Mouse (Mus musculus) kidney, adult 11 months (tissue): ENCODE measurements around the gene Ern1.
"Not testable (repeated sequence)": the region's sequence is repeated elsewhere in the genome, so short reads cannot be mapped to it uniquely, and the experiment has no call there.

Experiments
- DNase-seq: peaks from one replicate; pipeline ENCODE4 v3.0.0; 2022

Gene Ern1

GRCm38 (mm10) chr11:106479619-106480529, 7.8 kb downstream of the Ern1 start:
- no peak for DNase-seq

- DNase-seq, result no peak
These were observed 8.9 kb downstream of the Ern1 start for GRCm38 (mm10) chr11:106478745-106479144.

- DNase-seq, result no peak
These were observed 10.0 kb downstream of the Ern1 start for GRCm38 (mm10) chr11:106477505-106478160.

- no peak for DNase-seq
These were observed 12.3 kb downstream of the Ern1 start for GRCm38 (mm10) chr11:106475309-106475708.

- DNase-seq, result no peak
These were observed 16.0 kb downstream of the Ern1 start for GRCm38 (mm10) chr11:106471629-106472028.

- DNase-seq, result no peak
These were observed 19.1 kb downstream of the Ern1 start for GRCm38 (mm10) chr11:106468509-106468908.

GRCm38 (mm10) chr11:106465932-106466331, 21.7 kb downstream of the Ern1 start:
- no peak for DNase-seq

GRCm38 (mm10) chr11:106465545-106465903, 22.1 kb downstream of the Ern1 start:
- no peak for DNase-seq

GRCm38 (mm10) chr11:106464681-106465544, 22.7 kb downstream of the Ern1 start:
- DNase-seq, result no peak

- DNase-seq, result no peak
These were observed 23.8 kb downstream of the Ern1 start for GRCm38 (mm10) chr11:106463845-106464244.

GRCm38 (mm10) chr11:106462309-106462708, 25.3 kb downstream of the Ern1 start:
- no peak for DNase-seq

- DNase-seq, result no peak
These were observed 26.3 kb downstream of the Ern1 start for GRCm38 (mm10) chr11:106461145-106461932.

- no peak for DNase-seq
These were observed 27.0 kb downstream of the Ern1 start for GRCm38 (mm10) chr11:106460671-106461070.

GRCm38 (mm10) chr11:106458540-106458939, 29.1 kb downstream of the Ern1 start:
- no peak for DNase-seq

- DNase-seq, result no peak
These were observed 44.0 kb downstream of the Ern1 start for GRCm38 (mm10) chr11:106443646-106444045.

GRCm38 (mm10) chr11:106442564-106442963, 45.1 kb downstream of the Ern1 start:
- not testable (repeated sequence) for DNase-seq

- no peak for DNase-seq
These were observed 47.3 kb downstream of the Ern1 start for GRCm38 (mm10) chr11:106440318-106440717.

- no peak for DNase-seq
These were observed 48.3 kb downstream of the Ern1 start for GRCm38 (mm10) chr11:106439355-106439754.

GRCm38 (mm10) chr11:106438524-106439177, 49.0 kb downstream of the Ern1 start:
- no peak for DNase-seq

- DNase-seq, result no peak
These were observed 50.1 kb downstream of the Ern1 start for GRCm38 (mm10) chr11:106437543-106437942.

GRCm38 (mm10) chr11:106437039-106437438, 50.6 kb downstream of the Ern1 start:
- DNase-seq, result no peak

GRCm38 (mm10) chr11:106430392-106430791, 57.3 kb downstream of the Ern1 start:
- no peak for DNase-seq
